Comparison of ENCODE assay signal across 24 mouse cellular contexts in genomic region chr2:22999620-23000019, GRCm38 (mm10).
"Had no signal": no experiment of that assay in that cellular context is flagged by ENCODE, and none has a peak within 500 bp of the region (broad histone marks: within the 10 kb centered on the region; RNA-seq: fewer than 3 reads in every experiment).

No protein-coding gene starts in this region.

- H3K4me3 ChIP-seq: kidney, embryonic 15.5 days; left cerebral cortex, adult 2 months; limb, embryonic 12.5 days; limb, embryonic 15.5 days; lung, embryonic 15.5 days; midbrain, embryonic 10.5 days; midbrain, embryonic 13.5 days; stomach, embryonic 15.5 days had no signal

- H3K36me3 ChIP-seq: limb, embryonic 12.5 days; limb, embryonic 15.5 days; lung, embryonic 15.5 days; midbrain, embryonic 10.5 days; midbrain, embryonic 13.5 days; stomach, embryonic 15.5 days had no signal

- H3K4me1 ChIP-seq: kidney, embryonic 15.5 days; limb, embryonic 12.5 days; limb, embryonic 15.5 days; midbrain, embryonic 10.5 days; stomach, embryonic 15.5 days had no signal

- ATAC-seq: liver, postnatal 0 days; midbrain, embryonic 13.5 days; midbrain, embryonic 16.5 days had no signal

- DNase-seq: kidney, adult 11 months; kidney, adult 8-10 months; kidney, postnatal 14 days; kidney, postnatal 4 days; layer of hippocampus, postnatal 36 days; left cerebral cortex, postnatal 4 days; liver, postnatal 0 days; lung, postnatal 10 days; lung, postnatal 36 days; right cerebral cortex, adult 18-20 months; right cerebral cortex, postnatal 14 days; spleen, adult 18-20 months; thymus, postnatal 25 days had no signal

- H3K27ac ChIP-seq: kidney, embryonic 15.5 days; left cerebral cortex, adult 2 months; limb, embryonic 12.5 days; limb, embryonic 15.5 days; liver, embryonic 14.5 days; lung, embryonic 15.5 days; midbrain, embryonic 10.5 days; midbrain, embryonic 13.5 days; stomach, embryonic 15.5 days had no signal

- H3K9me3 ChIP-seq: kidney, embryonic 15.5 days; limb, embryonic 12.5 days; limb, embryonic 15.5 days; lung, embryonic 15.5 days; megakaryocyte, embryonic 14.5 days; midbrain, embryonic 10.5 days; midbrain, embryonic 13.5 days; stomach, embryonic 15.5 days had no signal

- H3K9ac ChIP-seq: kidney, embryonic 15.5 days; limb, embryonic 12.5 days; limb, embryonic 15.5 days; liver, embryonic 14.5 days; liver, postnatal 0 days; lung, embryonic 15.5 days; midbrain, embryonic 13.5 days; stomach, embryonic 15.5 days had no signal

- H3K27me3 ChIP-seq: kidney, embryonic 15.5 days; limb, embryonic 12.5 days; limb, embryonic 15.5 days; lung, embryonic 15.5 days; megakaryocyte, embryonic 14.5 days; midbrain, embryonic 13.5 days; stomach, embryonic 15.5 days had no signal
